Mouse (Mus musculus) midbrain, embryonic 13.5 days (tissue): ENCODE measurements around the gene Olfr1134. TPM values are rescaled to one million over a fixed set of nuclear protein-coding genes. Genes with fewer than 3 reads are reported as not detected.
"Not testable (repeated sequence)": the region's sequence is repeated elsewhere in the genome, so short reads cannot be mapped to it uniquely, and the experiment has no call there.

Experiments
- ATAC-seq: fragments of 200-750 bp; cut with Nextera tagmentation; 2 replicates; pipeline ENCODE4 v1.8.0; 2017; ENCODE audit warnings: mild to moderate bottlenecking, moderate TSS enrichment, moderate library complexity
- H3K27ac ChIP-seq: fragments of 300-500 bp; sonication (generic); 2 replicates; pipeline ENCODE4 v1.5.1; 2015; ENCODE audit warnings: inconsistent platforms, mild to moderate bottlenecking, moderate library complexity
- H3K27me3 ChIP-seq: fragments of 300-500 bp; sonication (generic); 2 replicates; pipeline ENCODE4 v1.6.1; 2015; ENCODE audit warnings: mild to moderate bottlenecking, inconsistent platforms
- H3K36me3 ChIP-seq: fragments of 300-500 bp; sonication (generic); 2 replicates; pipeline ENCODE4 v1.6.1; 2015; ENCODE audit warnings: mild to moderate bottlenecking, inconsistent platforms
- H3K4me1 ChIP-seq: fragments of 300-500 bp; sonication (generic); replicated peaks from 2 replicates; pipeline ENCODE4 v1.6.1; 2015; ENCODE audit warnings: inconsistent platforms
- H3K4me2 ChIP-seq: fragments of 300-500 bp; sonication (generic); replicated peaks from 2 replicates; pipeline ENCODE4 v1.6.1; 2015; ENCODE audit warnings: moderate library complexity, mild to moderate bottlenecking, inconsistent platforms
- H3K4me3 ChIP-seq: fragments of 300-500 bp; sonication (generic); replicated peaks from 2 replicates; pipeline ENCODE4 v1.5.1; 2015; ENCODE audit warnings: mild to moderate bottlenecking, inconsistent platforms
- H3K9ac ChIP-seq: fragments of 300-500 bp; sonication (generic); replicated peaks from 2 replicates; pipeline ENCODE4 v1.6.1; 2015; ENCODE audit warnings: mild to moderate bottlenecking, inconsistent platforms
- H3K9me3 ChIP-seq: fragments of 300-500 bp; sonication (generic); 2 replicates; pipeline ENCODE4 v1.6.1; 2016; ENCODE audit warnings: mild to moderate bottlenecking, inconsistent platforms
- WGBS: fragments of 180-500 bp; shearing (Covaris S2); methylation state at CpG from one replicate; pipeline ENCODE4 v1.1.7; 2015; 5-methylcytosine and 5-hydroxymethylcytosine counted together
- polyA plus RNA-seq: library from polyadenylated mRNA; unstranded; fragments of >200 nt; fragmentation: Nextera tagmentation; extraction: Ambion mirVana; gene quantifications from 2 replicates; pipeline ENCODE4 v1.2.1, GENCODE M21; 2015

Olfr1134 gene
- not detected in 2 replicates for polyA plus RNA-seq

DNA sequence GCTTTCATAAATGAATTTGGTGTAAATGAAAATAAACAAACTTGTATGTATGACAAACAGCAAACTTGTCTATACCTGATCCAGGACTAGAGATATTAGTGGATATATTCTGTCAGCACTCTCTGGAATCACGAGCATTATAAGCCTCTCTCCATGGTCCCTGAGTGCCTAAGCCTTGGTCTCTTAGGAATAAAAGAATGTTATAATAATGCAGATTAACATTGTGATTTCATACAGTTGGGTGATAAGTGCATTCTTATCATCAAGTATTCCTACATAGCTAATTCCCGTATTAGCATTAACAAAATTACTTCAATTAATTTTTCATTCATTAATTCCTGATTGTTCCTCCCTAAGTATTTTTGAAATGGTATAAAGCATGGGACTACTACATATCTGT is at the start of gene Olfr1134:
Gene Olfr1134 (minus strand): TSS at position 101 of the 400 bp plus-strand sequence.
- H3K27ac ChIP-seq = no peak within 1 kb of the TSS
- no peaks in the 10 kb centered on the region for H3K4me1 ChIP-seq
- 83% methylated on average over 2 of the region's 2 CpGs for WGBS
- no peak within 1 kb of the TSS for H3K4me2 ChIP-seq
- H3K27me3 ChIP-seq = no peaks in the 10 kb centered on the region
- H3K36me3 ChIP-seq = no peaks in the 10 kb centered on the region
- H3K9ac ChIP-seq = no peak within 1 kb of the TSS
- H3K4me3 ChIP-seq = no peak within 1 kb of the TSS
- H3K9me3 ChIP-seq = no peaks in the 10 kb centered on the region
- ATAC-seq = no peak

DNA sequence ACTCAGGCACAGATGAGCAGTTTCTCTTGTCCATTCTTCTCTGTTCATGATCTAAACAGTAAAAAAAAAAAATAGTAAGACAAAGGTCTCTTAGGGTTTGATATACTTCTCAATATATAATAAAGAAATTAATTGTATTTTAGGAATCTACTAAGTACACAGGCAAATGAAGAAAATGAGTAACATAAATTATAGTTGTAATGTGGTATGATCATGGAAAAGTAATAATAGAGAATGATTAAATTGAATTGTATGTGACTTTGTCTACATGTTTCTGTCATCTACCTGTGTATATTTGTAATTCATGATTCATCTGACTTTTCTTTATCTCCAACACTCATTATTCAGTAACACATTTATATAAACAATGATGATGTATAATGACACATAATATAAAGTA is 35.6 kb upstream of the Olfr1134 start, which contains the start of gene Olfr1136:
Gene Olfr1136 (minus strand): TSS at position 101 of the 400 bp plus-strand sequence.
- H3K4me1 ChIP-seq = no peaks in the 10 kb centered on the region
- no peaks in the 10 kb centered on the region for H3K36me3 ChIP-seq
- H3K27me3 ChIP-seq = no peaks in the 10 kb centered on the region
- no peak for ATAC-seq
- no peak within 1 kb of the TSS for H3K4me2 ChIP-seq
- no peak within 1 kb of the TSS for H3K27ac ChIP-seq
- H3K4me3 ChIP-seq = no peak within 1 kb of the TSS
- H3K9ac ChIP-seq = no peak within 1 kb of the TSS
- H3K9me3 ChIP-seq = no peaks in the 10 kb centered on the region

DNA sequence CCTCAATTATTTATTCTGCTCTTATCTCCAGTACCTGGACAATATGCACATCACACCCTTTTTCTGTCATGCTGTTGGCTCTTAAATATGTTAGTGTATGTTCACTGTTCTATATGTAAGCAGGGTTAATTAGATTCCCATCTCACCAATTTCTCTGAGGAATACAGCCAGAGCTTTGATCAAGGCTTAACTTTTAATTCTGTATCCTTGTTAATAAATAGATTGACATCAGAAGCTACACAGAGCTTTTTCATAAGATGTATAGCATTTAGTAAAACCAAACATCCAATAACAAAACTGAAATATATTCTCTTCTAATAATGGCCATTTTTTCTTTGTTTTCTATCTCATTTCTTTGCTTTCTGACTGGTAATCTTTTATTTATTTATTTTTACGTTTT is 15.3 kb upstream of the Olfr1134 start, which contains the start of gene Olfr1135:
Gene Olfr1135 (minus strand): TSS at position 101 of the 400 bp plus-strand sequence.
- Histone ChIP-seq H3K4me1 (no peaks in the 10 kb centered on the region), H3K36me3 (no peaks in the 10 kb centered on the region), H3K9ac (no peak within 1 kb of the TSS), H3K9me3 (no peaks in the 10 kb centered on the region), H3K27me3 (no peaks in the 10 kb centered on the region), H3K4me2 (no peak within 1 kb of the TSS), H3K27ac (no peak within 1 kb of the TSS), H3K4me3 (no peak within 1 kb of the TSS)
- WGBS = 26% methylated on average over 1 of the region's 1 CpGs
- no peak for ATAC-seq

DNA sequence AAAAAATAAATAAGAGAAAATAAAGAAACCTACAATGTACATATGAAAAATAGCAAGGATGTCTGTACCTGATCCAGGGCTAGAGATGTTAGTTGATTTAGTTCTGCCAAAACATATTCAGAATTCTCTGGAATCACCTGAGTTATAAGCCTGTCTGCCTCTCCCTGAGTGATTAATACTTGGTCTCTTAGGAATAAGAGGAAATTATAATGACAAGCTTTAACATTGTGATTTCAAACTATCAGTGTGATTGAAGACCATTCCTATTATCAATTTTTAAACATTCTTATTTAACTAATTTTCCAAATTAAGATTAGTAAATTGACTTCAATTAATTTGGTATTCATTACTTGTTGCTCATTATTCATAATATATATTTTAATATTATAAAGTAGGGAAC is 11.0 kb downstream of the Olfr1134 start, which contains the start of gene Olfr1133:
Gene Olfr1133 (minus strand): TSS at position 101 of the 400 bp plus-strand sequence.
- Histone ChIP-seq H3K4me3 (no peak within 1 kb of the TSS), H3K4me2 (no peak within 1 kb of the TSS), H3K9me3 (no peaks in the 10 kb centered on the region; the same call in 1 of the 2 replicates), H3K4me1 (no peaks in the 10 kb centered on the region), H3K9ac (no peak within 1 kb of the TSS), H3K27me3 (no peaks in the 10 kb centered on the region), H3K27ac (no peak within 1 kb of the TSS), H3K36me3 (no peaks in the 10 kb centered on the region)
- ATAC-seq = no peak

DNA sequence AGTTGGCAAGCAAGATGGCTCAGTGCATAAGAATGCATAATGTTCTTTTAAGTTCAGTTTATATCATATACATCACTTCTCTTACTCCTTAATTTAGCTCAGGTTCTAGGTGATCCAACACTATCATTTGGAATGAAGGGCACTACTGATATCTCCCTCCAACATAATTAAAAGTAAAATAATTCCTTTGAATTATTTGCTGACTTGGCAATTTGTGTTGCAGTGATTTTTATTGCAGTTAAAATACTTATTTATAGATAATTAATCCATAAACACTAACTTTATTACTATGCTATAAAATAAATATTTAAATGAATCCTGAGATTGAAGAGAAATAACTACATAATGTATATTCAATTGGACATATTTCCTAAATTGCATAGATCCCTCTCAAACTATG is 15.8 kb downstream of the Olfr1134 start:
- H3K9ac ChIP-seq = no peak overlapping the region
- H3K4me3 ChIP-seq = no peak overlapping the region
- no peaks in the 10 kb centered on the region for H3K9me3 ChIP-seq
- H3K4me1 ChIP-seq = no peaks in the 10 kb centered on the region
- no peak overlapping the region for H3K4me2 ChIP-seq
- H3K27me3 ChIP-seq = no peaks in the 10 kb centered on the region
- ATAC-seq = no peak
- H3K36me3 ChIP-seq = no peaks in the 10 kb centered on the region
- no peak overlapping the region for H3K27ac ChIP-seq

DNA sequence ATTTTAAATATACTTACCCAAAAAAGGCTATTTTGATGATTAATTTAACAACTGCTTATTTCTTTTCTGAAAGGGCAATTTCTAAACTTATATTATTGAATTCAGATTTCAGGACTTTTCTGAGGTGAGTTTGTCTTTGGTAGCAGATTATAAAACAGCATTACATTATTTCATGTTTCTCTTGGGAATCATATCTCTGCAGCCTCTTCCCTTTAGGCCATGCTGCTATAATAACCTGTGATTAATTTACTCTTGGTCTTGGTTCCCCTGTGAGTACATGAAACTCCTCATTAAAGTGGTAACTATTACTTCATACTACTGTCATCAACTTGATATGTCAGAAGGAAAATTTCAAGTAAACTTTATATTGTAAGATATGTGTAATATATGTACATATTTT is 20.8 kb downstream of the Olfr1134 start, which contains the start of gene Olfr1132:
Gene Olfr1132 (minus strand): TSS at position 101 of the 400 bp plus-strand sequence.
- Histone ChIP-seq H3K4me2 (no peak within 1 kb of the TSS), H3K27ac (no peak within 1 kb of the TSS), H3K27me3 (no peaks in the 10 kb centered on the region), H3K4me3 (no peak within 1 kb of the TSS), H3K4me1 (no peaks in the 10 kb centered on the region), H3K9me3 (no peaks in the 10 kb centered on the region), H3K36me3 (no peaks in the 10 kb centered on the region), H3K9ac (no peak within 1 kb of the TSS)
- no peak for ATAC-seq

DNA sequence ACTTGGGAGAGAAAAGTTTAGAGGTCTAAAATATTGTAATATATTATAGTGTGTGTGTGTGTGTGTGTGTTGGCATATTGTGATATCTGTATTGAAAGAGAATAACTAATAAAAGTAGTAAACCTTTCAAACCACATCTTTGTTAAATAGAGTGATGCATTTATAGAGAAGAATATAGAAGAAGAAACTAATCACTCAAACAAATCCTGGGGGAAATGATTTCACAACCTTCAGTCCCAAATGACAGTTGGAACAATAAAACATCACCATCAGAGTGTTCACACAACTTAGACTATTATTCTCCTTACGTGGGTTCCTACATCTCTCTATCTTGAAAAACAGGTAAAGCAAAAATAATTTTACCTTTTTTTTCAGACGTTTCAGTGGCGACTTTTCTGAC is 31.5 kb downstream of the Olfr1134 start, which contains the start of gene Olfr1131:
Gene Olfr1131 (plus strand): TSS at position 301 of the 400 bp plus-strand sequence.
- Histone ChIP-seq H3K4me3 (no peak within 1 kb of the TSS), H3K4me1 (no peaks in the 10 kb centered on the region), H3K27me3 (no peaks in the 10 kb centered on the region), H3K4me2 (no peak within 1 kb of the TSS), H3K9ac (no peak within 1 kb of the TSS), H3K9me3 (no peaks in the 10 kb centered on the region), H3K36me3 (no peaks in the 10 kb centered on the region), H3K27ac (no peak within 1 kb of the TSS)
- no peak for ATAC-seq
- 71% methylated on average over 3 of the region's 3 CpGs for WGBS

DNA sequence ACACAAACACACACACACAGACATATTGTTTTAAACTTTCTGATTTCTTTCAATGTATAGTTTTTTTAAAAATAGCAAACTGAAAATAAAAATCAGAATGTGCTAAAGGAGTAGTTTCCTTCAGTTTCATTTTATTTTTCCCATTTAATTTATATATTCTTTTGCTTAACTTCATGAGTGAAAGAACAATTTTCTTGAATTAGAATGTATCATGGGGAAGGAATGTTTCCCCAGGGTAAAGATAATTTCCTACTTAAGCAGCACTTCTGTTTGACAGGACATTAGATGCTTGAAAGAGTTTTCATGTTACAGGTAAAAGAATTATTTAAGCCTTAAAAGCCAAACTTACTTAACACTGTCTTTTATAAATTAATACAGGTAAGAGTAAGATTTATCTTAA is 52.3 kb downstream of the Olfr1134 start, which contains the start of gene Olfr1130:
Gene Olfr1130 (plus strand): TSS at position 301 of the 400 bp plus-strand sequence.
- H3K9ac ChIP-seq, ATAC-seq, H3K4me1 ChIP-seq, H3K9me3 ChIP-seq, H3K4me3 ChIP-seq, H3K27me3 ChIP-seq, H3K27ac ChIP-seq, H3K4me2 ChIP-seq, H3K36me3 ChIP-seq: not testable (repeated sequence)

Other genes with a start within 250 kb of the Olfr1134 start
- gene Olfr1123, start 241.8 kb downstream of the Olfr1134 start, polyA plus RNA-seq = not detected in 2 replicates
- 0.07 TPM in 1 of 2 replicates, not detected in the other for gene Olfr1124, start 228.2 kb downstream of the Olfr1134 start, polyA plus RNA-seq
- not detected in 2 replicates for gene Olfr1126, start 204.5 kb downstream of the Olfr1134 start, polyA plus RNA-seq
- not detected in 2 replicates for gene Pramel7, start 161.4 kb downstream of the Olfr1134 start, polyA plus RNA-seq
- not detected in 2 replicates for gene Pramel6, start 151.9 kb downstream of the Olfr1134 start, polyA plus RNA-seq
- not detected in 2 replicates for gene Olfr153, start 126.7 kb downstream of the Olfr1134 start, polyA plus RNA-seq
- gene Olfr1128, start 112.9 kb downstream of the Olfr1134 start, polyA plus RNA-seq = not detected in 2 replicates
- not detected in 2 replicates for gene Olfr1129, start 84.6 kb downstream of the Olfr1134 start, polyA plus RNA-seq
- gene Olfr1130, start 52.2 kb downstream of the Olfr1134 start, polyA plus RNA-seq = not detected in 2 replicates
- not detected in 2 replicates for gene Olfr1131, start 31.4 kb downstream of the Olfr1134 start, polyA plus RNA-seq
- not detected in 2 replicates for gene Olfr1132, start 20.9 kb downstream of the Olfr1134 start, polyA plus RNA-seq
- not detected in 2 replicates for gene Olfr1133, start 11.1 kb downstream of the Olfr1134 start, polyA plus RNA-seq
- gene Olfr1135, start 15.2 kb upstream of the Olfr1134 start, polyA plus RNA-seq = not detected in 2 replicates
- gene Olfr1136, start 35.5 kb upstream of the Olfr1134 start, polyA plus RNA-seq = not detected in 2 replicates
- not detected in 2 replicates for gene Olfr1137, start 54.7 kb upstream of the Olfr1134 start, polyA plus RNA-seq
- not detected in 2 replicates for gene Olfr1138, start 81.5 kb upstream of the Olfr1134 start, polyA plus RNA-seq
- not detected in 2 replicates for gene Olfr1140, start 85.3 kb upstream of the Olfr1134 start, polyA plus RNA-seq
- not detected in 2 replicates for gene Olfr1141, start 95.5 kb upstream of the Olfr1134 start, polyA plus RNA-seq
- gene Olfr152, start 121.0 kb upstream of the Olfr1134 start, polyA plus RNA-seq = not detected in 2 replicates
- not detected in 2 replicates for gene Olfr1143, start 142.1 kb upstream of the Olfr1134 start, polyA plus RNA-seq
- gene Olfr1145, start 151.4 kb upstream of the Olfr1134 start, polyA plus RNA-seq = not detected in 2 replicates
- not detected in 2 replicates for gene Olfr1148, start 172.1 kb upstream of the Olfr1134 start, polyA plus RNA-seq
- gene Olfr1150-ps1, start 185.5 kb upstream of the Olfr1134 start, polyA plus RNA-seq = not detected in 2 replicates
- not detected in 2 replicates for gene Olfr1151, start 197.4 kb upstream of the Olfr1134 start, polyA plus RNA-seq
- not detected in 2 replicates for gene Olfr1152, start 208.0 kb upstream of the Olfr1134 start, polyA plus RNA-seq
- gene Olfr1153, start 236.5 kb upstream of the Olfr1134 start, polyA plus RNA-seq = not detected in 2 replicates
- gene Olfr1154, start 246.7 kb upstream of the Olfr1134 start, polyA plus RNA-seq = not detected in 2 replicates